Mouse (Mus musculus) v-Abl transformed pro-B cells (cell line): Measurements from ENCODE around the gene Rack1.

Source experiments
- in situ Hi-C, 2 experiments: fragments of 400-800 bp; cut with MboI; formaldehyde crosslinking; loops; one replicate each; pipeline ENCODE4 v1.15.1; 2025; ENCODE audit not compliant: unreplicated experiment in 2 of 2

Rack1 gene

DNA sequence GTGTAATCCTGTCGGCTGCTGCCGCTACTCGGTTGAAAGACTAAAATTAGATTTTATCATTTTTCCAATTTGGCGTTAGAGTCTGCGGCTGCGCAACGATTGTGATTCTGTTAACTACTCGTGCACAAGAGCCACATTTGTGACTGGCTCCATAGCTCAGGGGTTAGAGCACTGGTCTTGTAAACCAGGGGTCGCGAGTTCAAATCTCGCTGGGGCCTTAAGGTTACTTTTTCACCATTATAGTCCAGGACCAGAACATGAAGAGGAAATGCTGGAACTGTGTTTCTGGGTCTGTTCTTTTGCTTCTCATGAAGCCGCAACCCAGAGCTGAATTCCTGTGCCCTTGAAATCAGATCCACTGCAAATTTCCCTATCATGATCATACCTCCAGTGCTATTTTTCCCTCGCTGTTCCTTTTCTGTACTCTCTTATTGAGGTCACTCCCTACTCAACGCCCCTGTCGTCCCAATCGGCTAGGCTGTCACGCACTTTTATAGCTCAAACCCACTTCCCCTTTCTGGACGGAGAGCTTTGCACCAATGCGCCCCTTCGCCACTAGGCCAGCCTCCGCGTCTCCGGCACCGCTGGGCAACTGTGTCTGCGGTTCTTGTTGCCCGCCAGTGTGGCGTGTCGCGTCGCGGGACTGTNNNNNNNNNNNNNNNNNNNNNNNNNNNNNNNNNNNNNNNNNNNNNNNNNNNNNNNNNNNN lies 53.5 kb downstream of the Rack1 start:
- in situ Hi-C loops: loop anchor here in 1 of 2 experiments (25.0 kb wide), 1 partner anchor 559 kb away; the partner anchor contains the start of gene Olfr1389
